Mouse (Mus musculus) liver, embryonic 14 days (tissue): Measurements from ENCODE around the gene Tor1aip2. TPM values are rescaled to one million over a fixed set of nuclear protein-coding genes. Genes with fewer than 3 reads are reported as not detected.

Experiments used
- polyA plus RNA-seq: library from polyadenylated mRNA; depleted of rRNA; stranded (reverse); fragments of >200 nt; gene quantifications from 2 replicates; pipeline ENCODE4 v1.2.3, GENCODE M21; 2012; rRNA removed

Gene Tor1aip2
- 36.8 and 44.3 TPM in 2 replicates for polyA plus RNA-seq

DNA sequence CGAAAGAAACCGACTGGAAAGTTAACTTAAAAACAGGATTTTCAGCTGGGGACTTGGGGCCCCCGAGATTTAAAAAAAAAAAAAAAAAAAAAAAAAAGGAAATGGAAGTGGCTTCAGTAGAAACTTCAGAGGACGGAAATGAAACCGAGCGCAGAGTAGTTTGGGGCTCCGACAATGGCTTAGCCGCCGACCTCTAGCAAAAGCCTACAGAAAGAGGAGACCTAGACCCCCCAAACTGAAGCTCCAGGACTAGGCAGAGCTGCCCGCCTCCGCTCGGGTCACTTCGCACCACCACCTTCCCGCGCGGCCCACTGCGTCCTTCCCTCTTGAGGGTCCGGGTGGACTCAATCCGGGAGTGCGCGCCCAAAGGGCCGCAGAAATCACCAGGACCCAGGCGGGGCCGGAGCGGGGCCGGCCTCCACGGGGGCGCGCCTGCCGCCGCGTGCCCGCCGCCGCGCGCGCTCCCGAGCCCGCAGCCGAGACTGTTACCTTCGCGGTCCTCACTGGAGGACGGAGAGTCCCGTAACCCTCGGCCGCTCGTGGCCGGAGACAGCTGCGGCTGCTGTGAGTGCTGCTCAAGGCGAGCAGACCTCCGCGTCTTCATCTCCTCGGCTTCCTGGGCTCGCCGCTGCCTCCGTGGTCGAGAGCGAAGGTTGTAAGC is at the start of gene Tor1aip2:
Tor1aip2 (plus strand) TSS at position 135 of the 661 bp plus-strand sequence.

DNA sequence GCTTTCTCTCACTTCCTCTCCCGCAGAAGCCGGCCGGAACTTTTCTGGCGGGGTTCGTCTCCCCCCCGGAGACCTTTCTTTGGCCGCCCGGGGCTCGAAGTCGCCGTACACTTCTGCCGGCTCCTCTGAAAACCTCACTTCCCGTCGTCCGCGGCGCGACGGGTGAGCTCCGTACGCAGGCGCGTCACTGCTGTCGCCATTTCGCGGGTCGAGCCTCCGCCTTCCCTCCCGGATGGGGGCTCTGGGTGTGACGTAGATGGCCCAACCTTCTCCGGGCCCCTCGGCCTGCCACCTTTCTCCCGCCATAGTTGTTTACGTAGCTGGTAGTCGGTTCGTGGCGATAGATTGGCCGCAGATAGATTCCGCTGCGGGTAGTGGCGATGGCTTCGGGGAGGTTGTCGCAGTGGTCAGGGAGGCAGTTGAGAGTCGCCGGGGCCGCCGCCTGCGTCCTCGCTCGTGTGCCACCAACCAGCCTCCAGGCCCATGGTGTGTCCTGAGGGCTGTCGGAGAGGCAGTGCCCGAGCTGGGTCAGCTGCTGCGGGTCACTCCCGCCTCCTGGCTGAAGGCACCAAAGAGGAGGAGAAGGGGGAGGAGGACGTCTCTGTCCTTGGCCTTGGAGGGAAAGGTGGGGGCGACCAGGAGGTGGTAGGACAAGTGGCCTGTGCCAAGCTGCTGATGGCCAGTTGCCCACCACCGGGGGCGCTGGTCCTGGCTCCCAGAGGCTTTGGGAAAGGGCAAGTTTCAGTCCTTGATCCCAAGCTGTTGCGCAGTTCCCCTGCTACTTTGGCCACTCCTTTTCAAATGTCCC is 931 bp downstream of the Tor1aip2 start, which contains the start of gene Tor1aip1:
Tor1aip1 (minus strand) TSS at position 551 of the 808 bp plus-strand sequence.

Other genes starting within 250 kb of the Tor1aip2 start
- gene Qsox1, start 222.5 kb upstream of the Tor1aip2 start, polyA plus RNA-seq = 14.4 and 15.6 TPM in 2 replicates
- gene Cep350, start 62.1 kb upstream of the Tor1aip2 start, polyA plus RNA-seq = 4.5 and 4.6 TPM in 2 replicates
- gene Tor1aip1, start 1.1 kb downstream of the Tor1aip2 start, polyA plus RNA-seq = 7.6 and 8.4 TPM in 2 replicates
- 0.01 TPM in 1 of 2 replicates, not detected in the other for gene Fam163a, start 169.6 kb downstream of the Tor1aip2 start, polyA plus RNA-seq